Mouse (Mus musculus) large intestine, adult 2 months (tissue): Measurements from ENCODE around the gene Dapk2. TPM values are rescaled to one million over a fixed set of nuclear protein-coding genes. Genes with fewer than 3 reads are reported as not detected.

ENCODE experiments used
- DNase-seq: peaks from one replicate; pipeline ENCODE4 v3.0.0-alpha.2; 2012; ENCODE audit warnings: low read depth, low spot score
- WGBS: fragments of 180-500 bp; shearing (Covaris S2); methylation state at CpG from one replicate; pipeline ENCODE4 v1.1.7; 2018; 5-methylcytosine and 5-hydroxymethylcytosine counted together
- polyA plus RNA-seq: library from polyadenylated mRNA; depleted of rRNA; stranded (reverse); fragments of >200 nt; gene quantifications from 2 replicates; pipeline ENCODE4 v1.2.3, GENCODE M21; 2012

Gene Dapk2
- polyA plus RNA-seq, 1 experiment = 18.1 TPM

DNA sequence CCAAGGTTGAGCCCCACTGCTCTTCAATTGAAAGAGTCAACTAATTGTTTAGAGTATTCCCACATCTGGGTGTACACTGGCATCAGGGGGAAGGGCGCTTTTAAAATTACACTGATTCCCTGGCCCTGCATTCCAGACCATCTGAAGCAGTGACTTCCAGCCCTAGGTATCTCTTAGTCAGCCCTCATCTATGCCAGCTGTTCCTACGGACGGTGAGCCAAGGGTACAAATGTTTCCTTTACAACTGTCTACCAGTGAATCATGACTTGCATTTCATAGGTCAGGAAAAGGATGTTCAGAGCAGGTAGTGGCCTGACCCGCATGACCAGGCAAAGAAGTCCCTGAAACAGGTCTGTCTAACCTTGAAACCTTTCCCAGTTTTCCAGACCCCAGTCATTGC lies 59.9 kb downstream of the Dapk2 start:
- WGBS = 38% methylated on average over 4 of the region's 4 CpGs
- no peak for DNase-seq

- WGBS = 43% methylated on average over 10 of the region's 10 CpGs
- no peak for DNase-seq
These were observed 61.1 kb downstream of the Dapk2 start for GRCm38 (mm10) chr9:66218917-66219725.

GRCm38 (mm10) chr9:66223872-66224271 lies 65.8 kb downstream of the Dapk2 start:
- WGBS = 63% methylated on average over 2 of the region's 2 CpGs
- no peak for DNase-seq

GRCm38 (mm10) chr9:66225737-66226485 lies 67.9 kb downstream of the Dapk2 start:
- 35% methylated on average over 5 of the region's 5 CpGs for WGBS
- DNase-seq = peak; percentile 56

DNA sequence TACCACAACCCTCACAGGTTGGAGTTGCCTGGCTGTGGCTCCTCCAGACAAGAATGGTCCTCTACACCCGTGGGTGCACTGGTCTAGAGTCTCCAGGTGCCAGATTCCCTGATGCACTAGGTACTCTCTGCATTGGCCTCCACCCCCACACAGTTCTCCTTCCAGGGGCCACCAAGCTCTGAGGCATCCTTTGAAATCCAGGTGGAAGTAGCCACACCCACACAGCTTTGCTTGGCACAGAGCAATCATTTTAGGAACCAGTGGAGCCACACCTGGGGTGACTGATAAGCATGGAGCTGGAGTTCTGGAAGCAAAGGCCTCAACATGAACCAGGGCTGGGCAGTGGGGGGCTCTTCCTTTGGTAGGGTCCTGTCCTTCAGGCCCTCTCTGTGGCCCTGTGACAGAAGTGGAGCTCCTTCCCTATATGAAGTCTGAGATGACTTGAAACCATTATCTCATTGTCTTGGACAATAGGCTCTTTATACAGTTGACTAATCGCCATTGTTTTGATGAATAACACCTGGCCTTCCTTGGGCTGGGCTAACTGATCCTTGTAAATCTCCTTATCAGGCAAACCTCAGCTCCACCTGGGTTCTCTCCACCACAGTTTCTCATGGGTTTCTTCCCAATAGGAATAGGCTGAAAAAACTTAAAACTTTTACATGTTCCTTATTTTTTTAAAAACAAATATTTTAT lies 70.6 kb downstream of the Dapk2 start:
- WGBS = 29% methylated on average over 2 of the region's 2 CpGs
- DNase-seq = no peak

DNA sequence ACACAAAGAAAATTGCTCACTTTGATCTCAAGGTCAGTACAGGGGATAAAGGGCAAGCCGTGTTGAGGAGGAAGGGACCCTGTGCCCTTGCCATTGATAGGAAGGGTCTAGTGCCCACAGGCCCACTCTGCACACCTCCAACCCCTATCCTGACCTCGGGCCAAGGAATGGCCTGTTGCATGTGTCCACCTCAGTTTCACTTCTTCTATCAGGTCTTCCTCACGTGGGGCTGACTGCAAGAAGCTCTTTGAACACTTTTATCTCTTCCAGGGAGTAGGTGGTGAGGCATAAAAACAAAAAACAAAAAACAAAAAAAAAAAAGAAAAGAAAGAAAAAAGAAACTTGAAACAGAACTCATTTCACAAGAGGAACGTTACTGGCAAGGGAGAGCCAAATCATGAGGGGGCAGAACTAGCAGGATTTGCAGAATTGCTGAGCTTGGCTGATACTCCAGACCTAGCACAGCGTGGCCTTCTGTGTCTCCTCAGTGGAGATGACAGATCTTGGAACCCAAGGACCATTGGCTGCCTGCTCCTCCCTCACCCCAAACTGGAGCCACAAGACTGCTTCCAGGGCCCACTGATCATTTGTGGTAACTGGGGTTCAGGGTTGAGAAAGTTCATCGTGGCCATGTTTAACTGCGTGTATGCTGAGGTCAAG lies 73.9 kb downstream of the Dapk2 start:
- 62% methylated on average over 7 of the region's 7 CpGs for WGBS
- no peak for DNase-seq

DNA sequence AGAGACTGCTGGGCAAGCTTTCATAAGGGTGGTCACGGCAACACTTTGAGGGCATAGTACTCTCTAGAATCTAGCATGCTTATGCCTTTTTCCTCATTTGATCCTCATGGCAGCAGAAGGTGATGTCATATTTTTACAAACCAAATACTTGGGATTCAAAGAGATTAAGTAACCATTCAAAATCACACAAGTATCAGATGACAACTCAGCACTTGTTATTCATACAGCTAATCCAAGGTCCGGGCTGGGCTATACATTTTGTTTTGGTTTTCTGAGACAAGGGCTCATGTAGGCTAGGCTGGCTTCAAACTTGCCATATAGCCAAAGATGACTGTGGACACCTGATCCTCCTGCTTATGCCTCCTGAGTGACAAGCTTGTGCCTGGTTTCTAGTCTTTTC lies 78.6 kb downstream of the Dapk2 start:
- WGBS = 76% methylated on average over 2 of the region's 2 CpGs
- no peak for DNase-seq

DNA sequence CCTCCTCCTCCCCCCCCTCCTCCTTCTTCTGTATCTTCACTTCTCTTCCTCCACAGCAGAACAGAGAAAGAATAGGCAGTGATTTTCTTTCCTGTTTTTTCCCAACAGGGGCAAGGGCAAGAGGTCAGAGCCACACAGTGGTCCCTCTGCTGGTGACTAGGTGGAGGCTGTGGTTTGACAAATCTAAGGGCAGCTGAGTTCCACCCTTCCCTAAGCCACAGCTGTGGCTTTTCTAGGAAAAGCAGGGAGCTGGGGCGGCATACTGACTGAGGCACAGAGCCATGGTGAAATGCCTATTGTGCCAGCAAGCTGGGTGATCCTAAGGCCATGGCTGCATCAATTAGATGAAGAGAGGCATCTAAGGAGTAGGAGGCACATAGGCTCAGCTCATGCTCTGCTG lies 79.7 kb downstream of the Dapk2 start:
- no peak for DNase-seq
- 79% methylated on average over 1 of the region's 1 CpGs for WGBS

DNA sequence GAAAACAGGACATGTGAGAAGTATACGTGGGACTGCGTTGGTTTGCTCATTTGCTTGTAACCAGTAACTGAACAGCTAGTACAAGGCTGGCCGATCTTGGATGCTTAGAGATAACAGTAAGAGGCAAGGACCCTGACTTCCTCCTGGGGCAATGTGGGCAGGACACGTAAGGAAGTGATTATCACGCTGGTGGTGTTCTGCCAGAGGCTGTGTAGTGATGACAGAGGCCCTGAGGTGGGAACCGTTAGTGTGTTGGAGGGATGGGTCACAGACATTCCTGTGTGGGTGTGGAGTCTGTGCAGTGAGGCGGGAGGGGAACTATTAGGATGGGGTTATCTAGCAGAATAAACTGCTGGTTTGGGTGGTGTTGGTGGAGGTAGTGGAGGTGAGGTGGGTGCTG lies 81.2 kb downstream of the Dapk2 start:
- DNase-seq = no peak
- WGBS = 64% methylated on average over 7 of the region's 7 CpGs

DNA sequence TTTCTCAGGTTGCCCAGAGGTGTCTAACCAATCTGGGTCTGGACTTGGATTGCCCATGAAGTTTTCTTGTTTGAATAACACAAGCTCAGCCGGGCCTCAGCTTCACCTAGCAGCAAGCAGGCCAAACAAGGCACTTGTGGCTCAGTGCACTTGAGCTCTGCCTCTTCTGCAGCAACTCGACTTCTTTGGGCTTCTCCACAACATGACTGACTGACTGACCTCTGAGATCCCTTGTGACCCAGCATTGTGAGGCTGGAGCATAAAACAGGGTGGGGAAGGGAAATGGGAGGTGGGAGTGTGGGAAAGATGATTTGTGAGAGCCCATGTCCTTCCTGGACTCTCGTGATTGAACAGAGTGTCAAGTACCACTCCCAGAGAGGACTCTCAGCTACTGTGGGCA lies 81.7 kb downstream of the Dapk2 start:
- no peak for DNase-seq
- 29% methylated on average over 3 of the region's 3 CpGs for WGBS

- no peak for DNase-seq
- 35% methylated on average over 4 of the region's 4 CpGs for WGBS
These were observed 82.5 kb downstream of the Dapk2 start for GRCm38 (mm10) chr9:66240493-66240892.

GRCm38 (mm10) chr9:66240991-66241390 lies 83.0 kb downstream of the Dapk2 start:
- 52% methylated on average over 3 of the region's 3 CpGs for WGBS

DNA sequence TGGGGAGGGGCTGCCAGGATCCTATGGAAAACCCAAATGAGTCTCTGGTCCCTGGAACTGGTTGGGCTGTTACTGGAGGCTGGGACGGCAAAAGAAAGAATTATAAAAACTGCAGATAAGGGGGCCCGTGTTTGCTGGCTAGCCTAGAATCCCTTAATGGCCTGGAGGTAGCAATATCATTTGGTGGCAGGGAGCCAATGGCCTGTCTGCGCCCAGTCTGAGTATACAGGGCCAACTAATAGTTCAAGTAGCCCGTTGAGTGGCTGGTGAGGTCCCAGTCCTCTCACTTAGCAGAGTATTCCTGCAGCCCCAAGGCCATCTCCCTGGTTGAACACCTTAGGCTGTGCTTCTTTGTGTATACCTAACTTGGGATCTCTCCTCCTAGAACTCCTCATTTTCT lies 83.7 kb downstream of the Dapk2 start:
- DNase-seq = no peak
- WGBS = 47% methylated on average over 4 of the region's 4 CpGs

More at GRCm38 (mm10) chr9:66240991-66241390, 83.0 kb downstream of the Dapk2 start:
- DNase-seq = no peak

- 63% methylated on average over 4 of the region's 4 CpGs for WGBS
These were observed 85.2 kb downstream of the Dapk2 start for GRCm38 (mm10) chr9:66243240-66243639.

DNA sequence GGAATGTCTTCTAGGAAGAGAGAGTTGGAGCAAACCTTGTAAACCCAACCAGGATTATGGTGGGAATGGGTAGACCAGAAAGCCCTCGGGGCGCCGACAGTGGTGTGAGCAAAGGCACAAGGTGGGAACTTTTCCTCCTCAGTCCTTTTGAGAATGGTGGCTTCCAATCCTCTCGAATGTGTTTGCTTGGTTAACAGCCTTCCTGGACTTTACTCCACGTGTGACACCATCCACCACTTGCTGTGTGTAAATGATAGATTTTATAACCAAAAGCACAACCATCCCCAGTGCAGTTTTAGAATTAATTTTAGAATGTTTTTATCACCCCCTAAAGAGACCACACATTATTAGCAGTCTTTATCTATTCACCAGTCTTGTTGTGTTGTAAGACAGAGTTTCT lies 86.1 kb downstream of the Dapk2 start:
- no peak for DNase-seq
- WGBS = 59% methylated on average over 5 of the region's 5 CpGs

More at GRCm38 (mm10) chr9:66243240-66243639, 85.2 kb downstream of the Dapk2 start:
- DNase-seq = no peak

DNA sequence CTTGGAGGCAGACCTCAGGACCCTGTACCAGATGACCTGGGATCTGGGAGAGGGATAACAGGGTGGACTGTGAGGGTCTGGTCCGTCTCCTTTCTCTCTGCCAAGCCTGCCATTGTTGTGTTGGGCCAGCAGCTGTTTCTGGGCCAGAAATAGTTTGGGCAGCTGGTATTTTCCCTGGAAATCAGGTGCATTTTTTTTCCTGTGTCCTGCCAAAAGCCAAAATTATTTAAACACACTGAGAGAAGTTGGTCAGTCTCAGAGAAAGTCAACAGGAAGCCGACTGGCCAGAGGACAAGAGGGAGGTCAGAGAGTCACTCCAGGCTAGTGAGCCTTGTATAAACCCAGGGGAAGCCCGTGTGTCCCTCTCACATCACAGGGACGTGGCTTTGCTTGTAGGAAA lies 87.7 kb downstream of the Dapk2 start:
- 72% methylated on average over 4 of the region's 4 CpGs for WGBS
- DNase-seq = no peak

- 80% methylated on average over 6 of the region's 6 CpGs for WGBS
- no peak for DNase-seq
These were observed 91.3 kb downstream of the Dapk2 start for GRCm38 (mm10) chr9:66249281-66249680.

- 41% methylated on average over 6 of the region's 6 CpGs for WGBS
These were observed 93.2 kb downstream of the Dapk2 start for GRCm38 (mm10) chr9:66251159-66251691.

GRCm38 (mm10) chr9:66261741-66262140 lies 103.7 kb downstream of the Dapk2 start:
- 48% methylated on average over 2 of the region's 2 CpGs for WGBS

More at GRCm38 (mm10) chr9:66251159-66251691, 93.2 kb downstream of the Dapk2 start:
- DNase-seq = no peak

GRCm38 (mm10) chr9:66263701-66264100 lies 105.7 kb downstream of the Dapk2 start:
- 84% methylated on average over 2 of the region's 2 CpGs for WGBS
- DNase-seq = no peak

More at GRCm38 (mm10) chr9:66261741-66262140, 103.7 kb downstream of the Dapk2 start:
- no peak for DNase-seq
